13 mouse cellular contexts compared by ENCODE assay signal in the genomic region with DNA sequence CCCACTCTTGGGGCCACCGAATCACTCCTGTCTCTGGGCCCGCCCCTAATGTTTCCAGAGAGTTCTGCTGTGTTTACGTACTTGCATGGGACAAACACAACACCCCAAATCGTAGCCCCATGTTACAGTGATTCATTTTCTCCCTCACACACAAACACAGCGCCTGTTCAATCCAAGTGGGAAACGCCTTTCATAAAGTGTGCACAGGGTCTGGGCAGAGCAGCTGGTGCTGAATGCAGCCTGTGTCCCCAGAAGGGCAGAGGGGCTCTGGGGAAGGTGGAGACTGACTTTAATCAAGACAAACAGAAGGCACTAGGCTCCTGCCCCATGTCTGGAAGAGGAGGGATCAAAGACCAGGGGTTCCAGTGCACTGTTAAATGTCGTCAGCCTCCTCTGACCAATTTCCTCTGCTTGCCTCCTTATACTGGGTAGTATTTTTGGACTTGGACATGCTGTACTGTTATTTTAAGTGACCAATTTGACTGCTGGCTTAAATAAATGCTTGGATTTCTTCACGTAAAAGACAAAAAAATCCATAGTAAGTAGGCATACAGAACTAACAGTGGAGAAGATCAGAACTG. TPM values are rescaled to one million over a fixed set of nuclear protein-coding genes. Genes with fewer than 3 reads are reported as not detected.
DNase-seq lines count a peak whose midpoint lies in the region; ATAC-seq lines count a peak whose summit lies in the region.
"Had no signal": no experiment of that assay in that cellular context is flagged by ENCODE, and none has a peak within 500 bp of the region (broad histone marks: within the 10 kb centered on the region; RNA-seq: fewer than 3 reads in every experiment).

No protein-coding gene starts in this region.

- H3K9me3 ChIP-seq in heart, embryonic 10.5 days: no peaks in the 10 kb centered on the region
- no peaks in the 10 kb centered on the region for H3K9me3 ChIP-seq in limb, embryonic 13.5 days

- intact Hi-C loops in heart, postnatal 25 days (cut with DNase I): no loop called here

- DNase-seq in heart, embryonic 10.5 days (ENCODE audit: low spot score): no peak
- no peak for DNase-seq in heart, postnatal 25 days (ENCODE audit: low spot score)
- DNase-seq in R1 (ENCODE audit: low read depth, low spot score): peak; percentile 7
- peak; percentile 46 for DNase-seq in forelimb bud, embryonic 11.5 days (ENCODE audit: low read depth, low spot score)
- DNase-seq in ovary, adult 18-20 months (ENCODE audit: low spot score): no peak
- no peak for DNase-seq in right cerebral cortex, postnatal 36 days (ENCODE audit: low spot score in 2 of 2)
- DNase-seq: forebrain, postnatal 0 days; right cerebral cortex, postnatal 14 days; thymus, postnatal 4 days had no signal

- 0 out of 2 replicates have a peak, but pooled peaks cover 8% of the 10 kb centered on the region for H3K27me3 ChIP-seq in heart, embryonic 10.5 days (ENCODE audit: insufficient read depth, poor library complexity, severe bottlenecking)
- no peaks in the 10 kb centered on the region for H3K27me3 ChIP-seq in limb, embryonic 13.5 days

- peaks cover 17% of the 10 kb centered on the region for H3K4me1 ChIP-seq in heart, embryonic 10.5 days
- H3K4me1 ChIP-seq in limb, embryonic 13.5 days: peaks cover 32% of the 10 kb centered on the region

- H3K4me3 ChIP-seq in heart, embryonic 10.5 days: peak overlapping the region; percentile 27; the same call in 1 of the 2 replicates
- H3K4me3 ChIP-seq in limb, embryonic 13.5 days: peak overlapping the region; percentile 37

- H3K4me2 ChIP-seq in limb, embryonic 13.5 days (replicated peaks): peak overlapping the region; percentile 63

- no peaks in the 10 kb centered on the region for H3K36me3 ChIP-seq in heart, embryonic 10.5 days
- no peaks in the 10 kb centered on the region for H3K36me3 ChIP-seq in limb, embryonic 13.5 days

- WGBS in heart, embryonic 10.5 days: 58% methylated on average over 8 of the region's 8 CpGs
- 31% methylated on average over 8 of the region's 8 CpGs for WGBS in limb, embryonic 13.5 days

- peak; percentile 60; the same call in 1 of the 2 replicates for ATAC-seq in limb, embryonic 13.5 days (ENCODE audit: low FRiP score, low read depth)
- ATAC-seq in frontal cortex, adult (ENCODE audit: low TSS enrichment): no peak
- ATAC-seq: inflammation-experienced regulatory T-cells, adult 6 months had no signal

- peak overlapping the region; percentile 58 for H3K9ac ChIP-seq in limb, embryonic 13.5 days
- H3K9ac ChIP-seq: forebrain, postnatal 0 days had no signal

- peak overlapping the region; percentile 49 for H3K27ac ChIP-seq in heart, embryonic 10.5 days
- peak overlapping the region; percentile 87 for H3K27ac ChIP-seq in limb, embryonic 13.5 days
- H3K27ac ChIP-seq: left cerebral cortex, adult 2 months had no signal

RNA-seq across cellular contexts. Expression of gene Il16, which starts 0.7 kb away (rescaled TPM):
- polyA plus RNA-seq in heart, embryonic 10.5 days (2016; fragmentation: Nextera tagmentation; extraction: Ambion mirVana): 1.7 and 2.0 TPM in 2 replicates
- total RNA-seq in heart, postnatal 25 days (2021): 1 to 10 TPM; 8.2 to 8.4 TPM
- 3.7 and 4.6 TPM in 2 replicates for polyA plus RNA-seq in limb, embryonic 13.5 days (2015; fragmentation: Nextera tagmentation; extraction: Ambion mirVana)

RNA-seq across cellular contexts. Expression of gene Cfap161, which starts 48.5 kb away (rescaled TPM):
- polyA plus RNA-seq in heart, embryonic 10.5 days (2016; fragmentation: Nextera tagmentation; extraction: Ambion mirVana): 1.1 and 3.7 TPM in 2 replicates
- total RNA-seq in heart, postnatal 25 days (2021): not detected
- polyA plus RNA-seq in limb, embryonic 13.5 days (2015; fragmentation: Nextera tagmentation; extraction: Ambion mirVana): 0.52 and 0.57 TPM in 2 replicates
- polyA plus RNA-seq: inflammation-experienced regulatory T-cells, adult 6 months had no signal

Comparison
In these comparisons a context has a peak if more than half of its experiments do, and no peak if none do; other contexts are left out.
1. DNase-seq: peak in R1 (single experiment) and forelimb bud, embryonic 11.5 days (single experiment); none in heart, embryonic 10.5 days (single experiment), heart, postnatal 25 days (single experiment), ovary, adult 18-20 months (single experiment) and right cerebral cortex, postnatal 36 days (0 of 2).